Mouse (Mus musculus) liver, embryonic 13.5 days (tissue): Measurements from ENCODE around the gene Uaca. TPM values are rescaled to one million over a fixed set of nuclear protein-coding genes. Genes with fewer than 3 reads are reported as not detected.

Source experiments
- ATAC-seq: fragments of 200-750 bp; cut with Nextera tagmentation; 2 replicates; pipeline ENCODE4 v1.8.0; 2017; ENCODE audit warnings: low read depth, mild to moderate bottlenecking, moderate number of reproducible peaks, moderate library complexity
- DNase-seq: peaks from one replicate; pipeline ENCODE4 v3.0.0; 2022
- H3K27ac ChIP-seq: fragments of 300-500 bp; sonication (generic); 2 replicates; pipeline ENCODE4 v1.5.1; 2015; ENCODE audit warnings: moderate library complexity, mild to moderate bottlenecking, inconsistent platforms
- H3K27me3 ChIP-seq: fragments of 300-500 bp; sonication (generic); 2 replicates; pipeline ENCODE4 v1.6.1; 2015; ENCODE audit warnings: mild to moderate bottlenecking, inconsistent platforms
- H3K36me3 ChIP-seq: fragments of 300-500 bp; sonication (generic); 2 replicates; pipeline ENCODE4 v1.6.1; 2015; ENCODE audit warnings: mild to moderate bottlenecking, inconsistent platforms
- H3K4me1 ChIP-seq: fragments of 300-500 bp; sonication (generic); replicated peaks from 2 replicates; pipeline ENCODE4 v1.6.1; 2015; ENCODE audit warnings: inconsistent platforms
- H3K4me2 ChIP-seq: fragments of 300-500 bp; sonication (generic); 2 replicates; pipeline ENCODE4 v1.6.1; 2015; ENCODE audit warnings: inconsistent platforms, mild to moderate bottlenecking, moderate library complexity
- H3K4me3 ChIP-seq: fragments of 300-500 bp; sonication (generic); replicated peaks from 2 replicates; pipeline ENCODE4 v1.5.1; 2015; ENCODE audit warnings: mild to moderate bottlenecking, inconsistent platforms
- H3K9ac ChIP-seq: fragments of 300-500 bp; sonication (generic); 2 replicates; pipeline ENCODE4 v1.6.1; 2015; ENCODE audit warnings: mild to moderate bottlenecking, inconsistent platforms
- H3K9me3 ChIP-seq: fragments of 300-500 bp; sonication (generic); replicated peaks from 2 replicates; pipeline ENCODE4 v1.6.1; 2016; ENCODE audit warnings: inconsistent platforms
- WGBS: fragments of 180-500 bp; shearing (Covaris S2); methylation state at CpG from one replicate; pipeline ENCODE4 v1.1.7; 2015; ENCODE audit not compliant: insufficient replicate concordance; 5-methylcytosine and 5-hydroxymethylcytosine counted together
- polyA plus RNA-seq: library from polyadenylated mRNA; unstranded; fragments of >200 nt; fragmentation: Nextera tagmentation; extraction: Ambion mirVana; gene quantifications from 2 replicates; pipeline ENCODE4 v1.2.1, GENCODE M21; 2015

Uaca gene
- polyA plus RNA-seq, 1 experiment from 2014 or later = 2.7 TPM

DNA sequence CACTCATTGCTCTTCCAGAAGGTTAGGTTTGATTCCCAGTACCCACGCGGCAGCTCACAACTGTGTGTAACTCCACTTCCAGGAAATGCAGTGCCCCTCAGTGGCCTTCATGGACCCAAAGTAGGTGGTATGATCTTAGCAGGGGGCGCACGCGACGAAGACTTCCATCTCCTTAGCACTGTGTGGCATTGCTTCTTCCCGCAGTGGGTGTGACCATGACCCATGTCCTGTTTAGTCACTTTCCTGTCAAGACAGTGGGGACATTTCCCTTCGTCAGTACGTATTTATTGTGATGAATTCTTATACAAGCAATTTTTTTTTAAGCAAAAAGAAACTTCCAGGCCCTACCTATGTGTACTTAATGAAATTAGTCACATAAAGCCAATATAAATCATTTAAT lies 70.3 kb downstream of the Uaca start:
- no peak overlapping the region for H3K4me3 ChIP-seq
- DNase-seq = no peak
- no peaks in the 10 kb centered on the region for H3K9me3 ChIP-seq
- H3K27me3 ChIP-seq = no peaks in the 10 kb centered on the region
- no peaks in the 10 kb centered on the region for H3K4me1 ChIP-seq
- no peak overlapping the region for H3K9ac ChIP-seq
- no peak for ATAC-seq
- H3K36me3 ChIP-seq = no peaks in the 10 kb centered on the region
- no peak overlapping the region for H3K27ac ChIP-seq
- H3K4me2 ChIP-seq = no peak overlapping the region
- WGBS = 62% methylated on average over 9 of the region's 9 CpGs

DNA sequence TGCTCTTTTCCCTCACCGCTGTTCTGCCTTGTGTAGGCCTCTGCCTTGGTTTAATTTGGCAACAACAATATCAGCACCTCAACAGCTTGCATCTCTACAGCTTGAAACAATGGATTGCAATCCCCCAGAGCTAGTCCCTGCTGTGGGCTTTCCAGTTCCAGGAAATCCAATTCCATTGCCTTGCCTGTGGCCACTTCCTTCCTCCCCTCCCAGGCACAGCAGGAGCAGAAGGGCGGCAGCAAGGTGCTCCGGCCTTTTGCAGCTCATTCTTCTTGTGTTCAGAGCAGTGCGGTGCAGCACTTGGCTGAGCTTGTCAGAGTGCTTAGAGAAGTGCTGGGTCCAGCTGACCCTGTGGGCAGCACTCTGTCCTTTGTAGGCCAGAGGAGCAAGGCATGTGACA lies 71.5 kb downstream of the Uaca start:
- H3K36me3 ChIP-seq = peaks cover 4% of the 10 kb centered on the region; the same call in 1 of the 2 replicates
- H3K9ac ChIP-seq = no peak overlapping the region
- ATAC-seq = no peak
- DNase-seq = no peak
- H3K4me2 ChIP-seq = no peak overlapping the region
- no peak overlapping the region for H3K4me3 ChIP-seq
- H3K9me3 ChIP-seq = no peaks in the 10 kb centered on the region
- no peak overlapping the region for H3K27ac ChIP-seq
- WGBS = 65% methylated on average over 4 of the region's 4 CpGs
- H3K4me1 ChIP-seq = no peaks in the 10 kb centered on the region
- no peaks in the 10 kb centered on the region for H3K27me3 ChIP-seq

DNA sequence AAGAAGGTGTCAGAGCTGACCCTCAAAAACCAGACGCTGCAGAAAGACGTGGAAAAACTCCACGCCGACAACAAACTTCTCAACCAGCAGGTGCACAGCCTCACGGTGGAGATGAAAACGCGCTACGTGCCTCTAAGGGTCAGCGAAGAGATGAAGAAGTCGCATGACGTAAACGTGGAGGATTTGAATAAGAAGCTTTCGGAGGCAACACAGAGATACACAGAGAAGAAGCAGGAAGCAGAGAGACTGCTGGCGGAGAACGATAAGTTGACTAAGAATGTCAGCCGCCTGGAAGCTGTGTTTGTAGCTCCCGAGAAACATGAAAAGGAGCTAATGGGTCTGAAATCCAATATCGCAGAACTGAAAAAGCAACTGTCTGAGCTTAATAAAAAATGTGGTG lies 76.1 kb downstream of the Uaca start:
- Histone ChIP-seq H3K36me3 (peaks cover 4% of the 10 kb centered on the region; the same call in 1 of the 2 replicates), H3K4me1 (no peaks in the 10 kb centered on the region), H3K27me3 (no peaks in the 10 kb centered on the region), H3K4me3 (no peak overlapping the region), H3K27ac (no peak overlapping the region), H3K9me3 (no peaks in the 10 kb centered on the region), H3K9ac (no peak overlapping the region), H3K4me2 (no peak overlapping the region)
- DNase-seq = no peak
- ATAC-seq = no peak
- WGBS = 82% methylated on average over 18 of the region's 18 CpGs

DNA sequence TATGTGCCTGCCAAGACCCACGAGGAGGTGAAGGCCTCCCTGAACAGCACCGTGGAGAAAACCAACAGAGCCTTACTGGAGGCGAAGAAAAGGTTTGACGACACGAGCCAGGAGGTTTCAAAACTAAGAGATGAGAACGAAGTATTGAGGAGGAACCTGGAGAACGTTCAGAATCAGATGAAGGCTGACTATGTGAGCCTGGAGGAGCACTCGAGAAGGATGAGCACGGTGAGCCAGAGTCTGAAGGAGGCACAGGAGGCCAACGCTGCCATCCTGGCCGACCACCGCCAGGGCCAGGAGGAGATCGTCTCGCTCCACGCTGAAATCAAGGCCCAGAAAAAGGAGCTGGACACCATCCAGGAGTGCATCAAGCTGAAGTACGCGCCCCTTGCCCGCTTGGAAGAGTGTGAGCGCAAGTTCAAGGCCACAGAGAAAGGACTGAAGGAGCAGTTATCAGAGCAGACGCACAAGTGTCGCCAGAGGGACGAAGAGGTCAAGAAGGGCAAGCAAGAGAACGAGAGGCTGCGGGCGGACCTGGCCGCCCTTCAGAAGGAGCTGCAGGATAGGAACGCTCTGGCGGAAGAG lies 76.7 kb downstream of the Uaca start:
- no peak overlapping the region for H3K9ac ChIP-seq
- no peak overlapping the region for H3K4me3 ChIP-seq
- no peak overlapping the region for H3K27ac ChIP-seq
- no peaks in the 10 kb centered on the region for H3K9me3 ChIP-seq
- H3K4me2 ChIP-seq = no peak overlapping the region
- H3K4me1 ChIP-seq = no peaks in the 10 kb centered on the region
- H3K27me3 ChIP-seq = no peaks in the 10 kb centered on the region
- 81% methylated on average over 28 of the region's 28 CpGs for WGBS
- ATAC-seq (no peak), DNase-seq (no peak)
- peaks cover 4% of the 10 kb centered on the region; the same call in 1 of the 2 replicates for H3K36me3 ChIP-seq

DNA sequence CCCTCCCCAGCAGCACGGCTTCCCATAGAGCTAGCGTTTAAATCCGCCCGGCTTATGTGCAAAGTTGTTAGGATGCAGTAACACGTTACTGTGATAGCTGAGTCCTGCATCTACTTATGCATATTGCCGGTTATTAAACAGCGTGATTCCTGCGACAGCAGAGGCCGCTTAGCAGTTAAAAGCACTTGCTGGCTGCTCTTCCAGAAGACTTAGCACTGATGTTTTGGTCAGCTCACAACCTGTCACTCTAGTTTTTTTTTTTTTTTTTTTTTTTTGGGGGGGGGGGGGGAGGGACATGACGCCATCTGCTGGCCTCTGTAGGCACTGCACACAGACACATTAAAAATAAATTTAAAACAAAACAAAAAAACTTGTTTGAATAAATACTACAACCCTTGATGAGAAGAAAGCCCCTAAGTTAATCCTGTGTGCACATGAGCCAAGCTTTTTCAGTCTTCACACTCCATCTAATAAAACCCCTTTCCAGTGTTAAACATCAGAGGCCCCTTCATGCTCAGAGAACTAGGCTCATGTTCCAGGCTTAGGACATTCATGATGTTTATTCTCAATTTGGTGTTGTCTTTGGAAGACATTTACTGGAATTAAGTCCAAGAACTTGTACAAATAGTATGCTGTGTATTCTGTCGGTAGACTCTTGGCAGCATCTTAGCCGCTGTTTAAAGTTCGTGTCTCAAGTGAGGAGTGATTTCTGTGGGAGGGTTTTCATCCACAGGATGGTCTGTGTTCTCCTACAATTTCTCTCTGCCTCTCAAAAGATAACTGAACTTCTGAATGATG lies 79.1 kb downstream of the Uaca start:
- no peaks in the 10 kb centered on the region for H3K27me3 ChIP-seq
- H3K9ac ChIP-seq = no peak overlapping the region
- H3K4me1 ChIP-seq = no peaks in the 10 kb centered on the region
- H3K36me3 ChIP-seq = peaks cover 4% of the 10 kb centered on the region; the same call in 1 of the 2 replicates
- H3K9me3 ChIP-seq = no peaks in the 10 kb centered on the region
- ATAC-seq (no peak), DNase-seq (no peak)
- no peak overlapping the region for H3K27ac ChIP-seq
- no peak overlapping the region for H3K4me2 ChIP-seq
- WGBS = 79% methylated on average over 13 of the region's 13 CpGs
- H3K4me3 ChIP-seq = no peak overlapping the region

GRCm38 (mm10) chr9:60874055-60874392 lies 79.7 kb downstream of the Uaca start:
- Histone ChIP-seq H3K4me2 (no peak overlapping the region), H3K9me3 (no peaks in the 10 kb centered on the region), H3K27me3 (no peaks in the 10 kb centered on the region), H3K4me1 (no peaks in the 10 kb centered on the region), H3K4me3 (no peak overlapping the region), H3K9ac (no peak overlapping the region), H3K36me3 (peaks cover 4% of the 10 kb centered on the region; the same call in 1 of the 2 replicates), H3K27ac (no peak overlapping the region)
- ATAC-seq (no peak), DNase-seq (no peak)
- WGBS = 80% methylated on average over 8 of the region's 8 CpGs

- Histone ChIP-seq H3K4me1 (no peaks in the 10 kb centered on the region), H3K4me2 (no peak overlapping the region), H3K9ac (no peak overlapping the region), H3K9me3 (no peaks in the 10 kb centered on the region), H3K27me3 (no peaks in the 10 kb centered on the region), H3K36me3 (no peaks in the 10 kb centered on the region; the same call in 1 of the 2 replicates), H3K4me3 (no peak overlapping the region), H3K27ac (no peak overlapping the region)
- DNase-seq (no peak), ATAC-seq (no peak)
- WGBS = 83% methylated on average over 9 of the region's 9 CpGs
Observed at GRCm38 (mm10) chr9:60876085-60876484, 81.7 kb downstream of the Uaca start.

DNA sequence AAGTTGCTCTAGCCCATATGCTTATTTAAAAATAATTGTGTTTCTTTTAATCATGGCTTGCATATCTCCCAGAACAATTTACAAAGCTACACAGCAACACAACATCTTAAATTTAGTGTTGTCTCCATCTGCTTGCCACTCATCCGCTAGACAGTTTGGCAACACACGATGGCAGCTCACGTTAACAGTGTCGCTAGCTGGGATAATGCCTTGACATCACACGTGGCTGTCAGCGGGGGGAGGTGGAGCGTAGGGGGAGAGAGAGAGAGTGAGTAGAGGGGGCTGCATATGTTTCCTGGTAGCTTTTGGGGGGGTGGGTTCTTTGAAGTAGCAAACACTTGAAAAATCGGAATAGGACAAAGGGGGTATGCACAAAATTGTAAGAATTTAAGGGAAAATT lies 82.2 kb downstream of the Uaca start:
- Histone ChIP-seq H3K4me3 (no peak overlapping the region), H3K9me3 (no peaks in the 10 kb centered on the region), H3K9ac (no peak overlapping the region), H3K4me2 (no peak overlapping the region), H3K36me3 (no peaks in the 10 kb centered on the region; the same call in 1 of the 2 replicates), H3K4me1 (no peaks in the 10 kb centered on the region), H3K27me3 (no peaks in the 10 kb centered on the region), H3K27ac (no peak overlapping the region)
- 85% methylated on average over 8 of the region's 8 CpGs for WGBS
- DNase-seq (no peak), ATAC-seq (no peak)

DNA sequence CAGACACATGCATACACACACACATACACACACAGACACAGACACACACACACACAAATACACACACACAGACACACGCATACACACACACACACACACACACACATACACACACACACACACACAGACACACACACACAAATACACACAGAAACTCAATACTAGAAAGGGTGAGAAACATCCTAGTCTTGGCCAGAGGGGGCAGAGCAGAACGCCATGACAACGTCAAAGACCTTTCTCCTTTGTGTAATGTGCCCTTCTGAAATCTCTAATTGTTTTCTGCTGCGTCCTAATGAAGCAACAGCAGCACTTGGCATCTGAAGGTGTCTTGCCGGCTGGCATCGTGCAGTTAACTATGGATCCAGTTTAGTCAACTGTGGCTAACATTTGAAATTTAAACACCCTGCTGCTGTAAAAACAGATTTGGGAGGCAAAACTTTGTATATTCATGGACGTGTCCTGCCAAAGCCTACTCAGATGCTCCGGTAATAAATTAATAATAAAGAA lies 83.8 kb downstream of the Uaca start:
- WGBS = 80% methylated on average over 8 of the region's 8 CpGs
- H3K27me3 ChIP-seq = no peaks in the 10 kb centered on the region
- no peak for ATAC-seq
- no peak overlapping the region for H3K4me3 ChIP-seq
- no peaks in the 10 kb centered on the region for H3K4me1 ChIP-seq
- H3K27ac ChIP-seq = no peak overlapping the region
- no peaks in the 10 kb centered on the region for H3K36me3 ChIP-seq
- no peak overlapping the region for H3K4me2 ChIP-seq
- no peak for DNase-seq
- H3K9me3 ChIP-seq = no peaks in the 10 kb centered on the region
- H3K9ac ChIP-seq = no peak overlapping the region

DNA sequence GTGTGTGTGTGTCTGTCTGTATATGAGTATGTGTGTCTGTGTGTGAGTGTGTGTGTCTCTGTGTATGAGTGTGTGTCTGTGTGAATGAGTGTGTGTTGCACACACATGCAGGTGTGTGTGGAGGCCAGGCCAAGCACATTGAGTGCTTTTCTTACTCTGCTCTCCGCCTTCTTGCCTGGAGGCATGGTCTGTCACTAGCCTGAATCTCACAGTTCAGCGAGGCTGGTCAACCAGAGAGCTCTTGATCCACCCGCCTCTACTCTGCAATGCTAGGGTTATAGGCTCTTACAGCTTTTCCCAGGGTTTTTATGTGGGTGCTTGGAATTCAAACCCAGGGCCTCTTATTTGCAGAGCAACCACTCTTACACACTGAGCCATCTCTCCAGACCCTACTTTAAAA lies 84.3 kb downstream of the Uaca start:
- 73% methylated on average over 3 of the region's 3 CpGs for WGBS

DNA sequence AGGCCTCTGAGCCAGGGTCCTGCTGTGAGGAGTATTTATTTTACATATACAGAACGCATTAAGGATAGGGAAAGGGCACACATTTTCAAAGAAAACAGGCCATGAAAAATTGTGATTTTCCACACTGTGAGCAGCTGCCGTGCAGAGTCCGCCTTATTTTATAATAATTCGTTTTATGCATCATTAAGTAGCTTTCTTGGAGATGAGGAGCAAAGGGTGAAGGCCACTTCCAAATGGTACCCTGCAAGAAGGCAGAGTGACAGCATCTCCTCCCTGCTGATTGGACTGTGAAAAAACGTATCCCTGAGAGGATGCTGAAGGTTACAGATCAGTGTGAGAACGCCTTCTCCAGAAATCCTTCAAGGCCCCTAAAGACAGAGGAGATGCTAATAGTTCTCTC lies 90.8 kb downstream of the Uaca start:
- Histone ChIP-seq H3K4me3 (no peak overlapping the region), H3K9ac (no peak overlapping the region), H3K4me1 (no peaks in the 10 kb centered on the region), H3K4me2 (no peak overlapping the region), H3K27me3 (no peaks in the 10 kb centered on the region), H3K9me3 (no peaks in the 10 kb centered on the region), H3K36me3 (no peaks in the 10 kb centered on the region), H3K27ac (no peak overlapping the region)
- DNase-seq (no peak), ATAC-seq (no peak)
- WGBS = 61% methylated on average over 6 of the region's 6 CpGs

More for the DNA sequence above, 84.3 kb downstream of the Uaca start:
- H3K4me3 ChIP-seq = no peak overlapping the region
- no peak for ATAC-seq
- no peak overlapping the region for H3K4me2 ChIP-seq
- no peaks in the 10 kb centered on the region for H3K9me3 ChIP-seq
- no peak overlapping the region for H3K9ac ChIP-seq
- no peaks in the 10 kb centered on the region for H3K27me3 ChIP-seq
- H3K4me1 ChIP-seq = no peaks in the 10 kb centered on the region
- no peaks in the 10 kb centered on the region for H3K36me3 ChIP-seq
- DNase-seq = no peak
- no peak overlapping the region for H3K27ac ChIP-seq
